Mouse (Mus musculus) lung, postnatal 4 days (tissue): ENCODE results near the gene Dusp14.

ENCODE experiments used
- DNase-seq, 2 experiments: peaks; one replicate each; pipeline ENCODE4 v3.0.0; 2021

The Dusp14 gene

DNA sequence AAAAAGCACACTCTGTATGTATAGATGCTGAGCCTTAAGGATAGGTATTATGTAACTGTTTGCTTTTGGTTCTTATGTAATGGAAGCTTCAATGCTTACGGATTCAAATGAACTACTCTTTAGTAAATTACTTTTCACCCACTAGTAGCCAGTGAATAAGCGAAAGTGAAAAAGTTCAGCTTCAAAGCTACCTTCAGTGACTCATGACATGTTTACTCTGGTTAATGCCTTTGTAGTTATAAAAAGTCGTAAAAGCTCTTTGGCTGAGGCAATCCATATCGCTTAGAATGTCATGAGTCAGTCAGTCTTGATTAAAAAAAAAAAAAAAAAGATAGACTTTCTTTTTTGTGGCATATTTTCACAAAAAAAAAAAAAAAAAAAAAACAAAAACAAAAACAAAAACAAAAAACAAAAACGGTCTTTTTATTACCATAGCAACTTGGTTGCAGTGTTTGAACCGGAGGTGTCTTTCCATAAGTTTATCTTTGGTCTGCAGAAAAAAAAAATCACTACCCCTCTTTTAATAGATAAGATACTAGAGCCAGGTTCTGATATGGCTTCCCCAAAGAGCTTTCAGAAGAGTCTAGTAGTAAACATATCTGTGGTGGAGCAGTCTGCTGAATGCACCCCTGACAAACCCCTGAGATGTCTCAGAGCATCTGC is 52.8 kb downstream of the Dusp14 start:
- no peak for DNase-seq

DNA sequence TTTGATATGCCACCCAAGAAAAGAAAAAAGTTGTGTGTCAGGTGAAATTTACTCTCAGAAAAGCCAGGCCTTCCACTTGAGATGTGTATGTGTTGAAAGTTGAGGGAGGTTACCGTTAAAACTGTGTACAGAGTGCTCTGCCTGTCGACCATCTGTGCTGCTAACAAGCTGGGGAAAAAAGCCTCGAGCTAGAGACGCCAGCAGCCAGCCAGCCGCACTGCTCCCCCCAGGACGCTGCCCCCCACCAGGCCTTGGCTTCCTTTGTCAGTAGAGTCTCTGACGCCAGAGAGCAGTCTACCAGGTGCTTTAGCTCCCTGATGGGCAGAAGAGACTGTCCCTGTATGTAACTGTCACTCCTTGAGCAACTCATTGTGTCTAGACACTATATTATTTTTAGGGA is 56.0 kb downstream of the Dusp14 start:
- DNase-seq: no peak

DNA sequence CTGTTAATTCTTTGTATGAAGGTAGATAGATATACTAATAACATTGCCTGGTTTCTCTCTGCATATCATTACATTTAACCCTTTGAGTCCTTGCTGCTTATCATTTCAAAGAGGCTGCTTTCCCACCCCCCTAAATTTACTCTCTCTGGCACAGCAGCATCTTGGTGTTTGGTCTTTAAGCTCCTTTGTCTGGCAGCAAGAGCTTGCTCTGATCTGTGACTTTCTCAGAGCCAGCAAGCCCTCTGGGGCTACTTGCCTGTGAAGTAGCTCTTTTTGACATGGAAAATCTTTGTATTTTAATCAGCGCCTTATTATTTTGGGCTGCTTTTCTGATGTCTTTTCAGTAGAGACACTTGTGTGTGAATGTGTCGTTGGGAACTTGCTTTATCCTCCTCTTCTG is 57.5 kb downstream of the Dusp14 start:
- no peak for DNase-seq

DNA sequence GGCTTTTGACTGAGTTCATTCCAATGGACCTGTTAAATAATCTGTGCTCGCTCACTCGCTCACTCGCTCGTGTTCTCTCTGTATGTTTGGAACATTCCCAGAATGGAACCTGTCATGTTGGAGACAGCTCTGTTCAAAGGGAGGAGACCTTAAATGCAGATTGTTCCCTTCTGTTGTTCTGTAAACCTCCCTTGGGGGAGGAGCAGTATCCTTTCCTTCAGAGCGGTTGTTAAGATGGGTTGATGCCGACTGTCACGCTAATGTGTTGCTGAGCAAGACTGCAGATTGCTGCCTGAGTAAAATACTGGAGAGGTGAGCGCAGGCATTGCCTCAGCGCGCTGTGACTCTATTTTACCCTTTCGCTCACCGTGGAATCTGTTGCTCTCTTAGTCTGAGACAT is 58.0 kb downstream of the Dusp14 start:
- no peak for DNase-seq

DNA sequence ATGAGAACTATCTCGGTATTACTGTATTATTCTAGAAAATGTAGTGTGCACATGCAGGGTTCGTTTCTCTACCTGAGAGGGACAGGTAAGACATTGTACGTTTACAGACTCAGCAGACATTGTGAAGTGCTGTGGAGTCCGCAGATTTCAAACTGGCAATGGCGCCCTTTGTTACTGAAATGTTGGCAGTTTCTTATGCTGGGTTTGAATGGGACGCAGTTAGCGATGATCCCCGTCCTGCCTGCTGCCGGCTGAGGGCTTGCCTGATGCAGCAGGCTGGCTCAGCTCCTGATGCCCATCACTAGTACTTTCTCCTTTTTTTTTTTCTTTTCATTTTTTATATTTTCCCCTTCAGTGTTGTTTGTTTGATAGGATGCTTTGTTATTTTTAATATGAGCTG is 58.6 kb downstream of the Dusp14 start:
- DNase-seq: no peak

DNA sequence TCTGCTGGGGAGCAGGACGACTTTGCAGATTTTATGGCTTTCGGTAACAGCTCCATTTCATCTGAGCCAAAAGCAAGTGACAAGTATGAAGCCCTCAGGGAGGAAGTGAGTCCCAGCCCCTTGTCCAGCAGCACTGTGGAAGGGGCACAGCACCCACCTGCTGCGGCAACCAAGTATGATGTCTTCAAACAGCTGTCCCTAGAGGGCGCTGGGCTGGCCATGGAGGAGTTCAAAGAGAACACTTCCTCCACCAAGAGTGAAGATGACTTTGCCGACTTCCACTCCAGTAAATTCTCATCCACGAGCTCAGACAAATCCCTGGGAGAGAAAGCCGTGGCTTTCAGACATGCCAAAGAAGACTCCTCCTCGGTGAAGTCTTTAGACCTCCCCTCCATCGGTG is 60.1 kb downstream of the Dusp14 start:
- no peak for DNase-seq

DNA sequence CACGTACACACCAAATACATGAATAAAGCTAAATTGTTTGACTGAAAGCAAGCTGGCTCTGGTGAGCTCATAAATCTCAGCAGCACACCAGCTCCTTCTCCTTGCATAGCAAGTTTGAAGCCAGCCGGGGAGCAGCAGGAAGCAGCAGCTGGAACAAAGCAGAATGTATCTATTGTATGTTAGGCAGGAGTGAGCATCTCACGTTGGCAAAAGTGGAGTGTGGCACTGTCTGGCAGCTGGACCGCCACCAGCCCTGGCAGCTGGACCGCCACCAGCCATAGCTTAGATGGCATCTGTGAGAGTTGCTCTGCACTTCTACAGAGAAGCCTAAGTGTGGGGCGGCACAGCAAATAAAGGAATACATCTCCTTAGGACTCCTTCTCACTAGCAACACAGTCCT is 65.1 kb downstream of the Dusp14 start:
- DNase-seq: no peak

DNA sequence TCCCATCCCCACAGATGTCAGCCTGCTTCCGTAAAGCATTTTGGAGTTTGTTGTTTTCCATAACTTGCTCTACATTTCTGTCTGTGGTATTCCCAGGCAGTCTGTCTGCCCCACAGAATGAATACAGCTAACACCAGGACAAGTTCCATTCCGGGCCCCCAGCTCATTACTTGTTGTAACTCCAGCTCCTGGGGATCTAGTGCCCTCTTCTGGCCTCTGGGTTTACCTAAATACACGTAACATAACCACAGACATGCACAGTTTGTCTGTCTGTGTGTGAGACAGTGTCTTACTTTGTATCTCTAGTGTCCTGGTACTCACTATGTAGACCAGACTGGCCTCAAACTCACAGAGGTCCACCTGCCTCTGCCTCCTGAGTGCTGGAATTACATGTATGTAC is 67.8 kb downstream of the Dusp14 start:
- DNase-seq: no peak

DNA sequence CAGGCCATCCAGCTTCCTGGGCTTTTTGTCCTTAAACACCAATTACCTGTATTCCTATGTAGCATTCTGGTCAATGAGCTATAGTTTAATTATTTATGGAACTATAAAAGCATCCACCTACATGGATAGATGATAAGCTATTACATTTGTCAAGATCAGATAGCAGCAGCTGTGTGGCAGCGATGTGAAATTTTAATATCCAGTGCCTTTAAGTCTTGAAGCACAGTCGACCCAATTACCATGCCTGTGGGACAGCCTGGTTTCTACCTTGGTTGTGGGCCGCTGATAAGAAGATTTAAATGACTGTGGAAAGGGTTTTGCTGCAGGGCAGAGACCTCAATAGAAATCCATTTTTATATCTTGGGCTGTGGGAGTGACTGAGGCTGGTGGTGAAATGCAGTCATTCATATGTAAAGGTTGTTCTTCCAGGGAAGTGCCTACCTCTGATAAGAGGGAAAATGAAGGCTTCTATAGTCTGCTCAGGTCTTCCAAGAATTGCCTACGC is 69.6 kb downstream of the Dusp14 start:
- DNase-seq: no peak

DNA sequence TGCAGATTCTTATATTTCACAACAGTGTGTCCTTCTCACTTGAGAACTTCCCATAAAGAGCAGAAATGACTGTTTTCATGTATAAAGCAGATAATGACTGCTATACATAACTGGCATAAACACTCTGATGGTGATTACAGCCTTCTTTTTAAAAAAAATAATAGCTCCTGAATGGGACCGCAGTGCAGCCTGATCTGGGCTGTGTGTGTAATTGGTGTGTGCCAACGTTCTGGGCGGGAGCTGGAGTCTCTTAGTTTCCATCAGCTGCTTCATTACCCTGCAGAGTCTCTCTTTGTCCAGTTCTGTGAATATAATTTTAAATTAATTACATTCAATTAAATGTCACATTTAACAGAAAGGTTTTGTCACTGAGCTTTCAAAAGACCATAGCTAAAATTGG is 70.1 kb downstream of the Dusp14 start:
- DNase-seq: no peak
